Mouse (Mus musculus) limb, embryonic 14.5 days (tissue): ENCODE measurements at regions not wholly inside any gene's neighbourhood (a gene's known extent, or its start where the extent isn't known, plus 50 kb on each side); places are given as distances from the start of the nearest gene placed in this dataset.
A peak's percentile ranks its signal among the peaks of the same experiment; 100 is the strongest.

Experiments
- ATAC-seq: fragments of 200-750 bp; cut with Nextera tagmentation; 2 replicates; pipeline ENCODE4 v1.8.0; 2017; ENCODE audit warnings: low read depth, moderate number of reproducible peaks, moderate TSS enrichment; ENCODE audit not compliant: low FRiP score
- DNase-seq: peaks from one replicate; pipeline ENCODE4 v3.0.0-alpha.2; 2015; ENCODE audit warnings: low spot score
- H3K27ac ChIP-seq: fragments of 300-500 bp; sonication (generic); replicated peaks from 2 replicates; pipeline ENCODE4 v1.5.1; 2014; ENCODE audit warnings: low read depth, mild to moderate bottlenecking, low read length, moderate library complexity, mixed read lengths
- H3K27me3 ChIP-seq: fragments of 300-500 bp; sonication (generic); 2 replicates; pipeline ENCODE4 v1.6.1; 2014; ENCODE audit warnings: low read length, mixed read lengths; ENCODE audit not compliant: control insufficient read depth, insufficient read depth
- H3K36me3 ChIP-seq: fragments of 300-500 bp; sonication (generic); 2 replicates; pipeline ENCODE4 v1.6.1; 2014; ENCODE audit warnings: mild to moderate bottlenecking, low read length, moderate library complexity, mixed read lengths; ENCODE audit not compliant: control insufficient read depth, insufficient read depth
- H3K4me1 ChIP-seq: fragments of 300-500 bp; sonication (generic); 2 replicates; pipeline ENCODE4 v1.6.1; 2014; ENCODE audit warnings: antibody characterized with exemption, low read length, mixed read lengths; ENCODE audit not compliant: control insufficient read depth, insufficient read depth
- H3K4me2 ChIP-seq: fragments of 300-500 bp; sonication (generic); replicated peaks from 2 replicates; pipeline ENCODE4 v1.6.1; 2014; ENCODE audit warnings: low read depth, mild to moderate bottlenecking, low read length, moderate library complexity; ENCODE audit not compliant: severe bottlenecking
- H3K4me3 ChIP-seq: fragments of 300-500 bp; sonication (generic); replicated peaks from 2 replicates; pipeline ENCODE4 v1.5.1; 2014; ENCODE audit warnings: low read length
- H3K9ac ChIP-seq: fragments of 300-500 bp; sonication (generic); 2 replicates; pipeline ENCODE4 v1.6.1; 2014; ENCODE audit warnings: mild to moderate bottlenecking, low read depth, low read length, moderate library complexity; ENCODE audit not compliant: severe bottlenecking
- H3K9me3 ChIP-seq: fragments of 300-500 bp; sonication (generic); 2 replicates; pipeline ENCODE4 v1.6.1; 2016; ENCODE audit warnings: low read length; ENCODE audit not compliant: control insufficient read depth
- POLR2A ChIP-seq: fragments of 200-500 bp; IDR thresholded peaks from 2 replicates; pipeline ENCODE4 v1.8.0; 2012; ENCODE audit warnings: inconsistent platforms, mild to moderate bottlenecking, moderate library complexity, borderline replicate concordance; ENCODE audit not compliant: insufficient read depth, insufficient read length; ENCODE audit errors: extremely low read depth
- WGBS: fragments of 180-500 bp; shearing (Covaris S2); extraction: QIAGEN DNeasy Blood & Tissue Kit; methylation state at CpG from one replicate; pipeline ENCODE4 v1.1.7; 2014; 5-methylcytosine and 5-hydroxymethylcytosine counted together

GRCm38 (mm10) chr9:43939336-43939735 is 103.8 kb upstream of the Thy1 start:
- 34% methylated on average over 11 of the region's 11 CpGs for WGBS
- no peak for TF ChIP-seq POLR2A
- peak; percentile 30 for DNase-seq

DNA sequence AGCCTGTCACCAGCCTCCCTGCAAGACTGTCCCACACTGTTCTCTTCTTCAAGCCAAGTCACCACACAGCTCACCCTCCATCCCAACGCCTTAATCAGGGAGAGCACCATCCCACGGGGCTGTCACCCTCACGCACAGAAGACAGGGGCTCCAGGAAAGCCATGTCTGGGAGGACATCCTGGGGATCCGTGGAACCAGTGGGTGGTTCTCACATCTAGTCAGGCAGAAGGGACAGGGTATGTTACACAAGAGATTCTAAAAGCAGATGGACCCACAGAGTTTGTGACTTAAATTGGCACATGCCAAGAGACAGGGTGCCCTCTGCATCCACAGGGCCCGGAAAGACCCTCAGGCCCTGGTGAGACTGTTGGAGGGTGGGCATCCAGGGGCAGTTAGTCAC is 101.0 kb upstream of the Thy1 start:
- Histone ChIP-seq H3K27ac (no peak overlapping the region), H3K9me3 (no peaks in the 10 kb centered on the region), H3K36me3 (no peaks in the 10 kb centered on the region), H3K9ac (no peak overlapping the region), H3K4me1 (0 out of 2 replicates have a peak, but pooled peaks cover 6% of the 10 kb centered on the region), H3K4me2 (no peak overlapping the region), H3K4me3 (no peak overlapping the region), H3K27me3 (no peaks in the 10 kb centered on the region)
- TF ChIP-seq POLR2A = no peak
- DNase-seq = no peak
- no peak for ATAC-seq
- 85% methylated on average over 5 of the region's 5 CpGs for WGBS

More at GRCm38 (mm10) chr9:43939336-43939735, 103.8 kb upstream of the Thy1 start:
- 0 out of 2 replicates have a peak, but pooled peaks cover 6% of the 10 kb centered on the region for H3K4me1 ChIP-seq
- H3K9ac ChIP-seq = no peak overlapping the region
- no peaks in the 10 kb centered on the region for H3K9me3 ChIP-seq
- peak; percentile 41; the same call in 1 of the 2 replicates for ATAC-seq
- H3K4me3 ChIP-seq = no peak overlapping the region
- H3K27me3 ChIP-seq = no peaks in the 10 kb centered on the region
- H3K4me2 ChIP-seq = no peak overlapping the region
- H3K36me3 ChIP-seq = no peaks in the 10 kb centered on the region
- no peak overlapping the region for H3K27ac ChIP-seq

GRCm38 (mm10) chr9:43943522-43943921 is 99.7 kb upstream of the Thy1 start:
- Histone ChIP-seq H3K4me2 (no peak overlapping the region), H3K4me3 (no peak overlapping the region), H3K27ac (no peak overlapping the region), H3K27me3 (no peaks in the 10 kb centered on the region), H3K9me3 (no peaks in the 10 kb centered on the region), H3K4me1 (0 out of 2 replicates have a peak, but pooled peaks cover 6% of the 10 kb centered on the region), H3K9ac (no peak overlapping the region), H3K36me3 (no peaks in the 10 kb centered on the region)
- ATAC-seq = no peak
- TF ChIP-seq POLR2A = no peak
- 20% methylated on average over 6 of the region's 6 CpGs for WGBS
- DNase-seq = no peak

- ATAC-seq (no peak), DNase-seq (no peak)
- no peaks in the 10 kb centered on the region for H3K9me3 ChIP-seq
- H3K4me3 ChIP-seq = no peak overlapping the region
- no peaks in the 10 kb centered on the region for H3K4me1 ChIP-seq
- H3K36me3 ChIP-seq = no peaks in the 10 kb centered on the region
- no peak overlapping the region for H3K9ac ChIP-seq
- no peaks in the 10 kb centered on the region for H3K27me3 ChIP-seq
- no peak overlapping the region for H3K27ac ChIP-seq
- TF ChIP-seq POLR2A = no peak
- 78% methylated on average over 13 of the region's 13 CpGs for WGBS
- H3K4me2 ChIP-seq = no peak overlapping the region
Observed at GRCm38 (mm10) chr9:43944816-43945741, 98.1 kb upstream of the Thy1 start.

GRCm38 (mm10) chr9:43945997-43946649 is 97.1 kb upstream of the Thy1 start:
- H3K36me3 ChIP-seq = no peaks in the 10 kb centered on the region
- no peak overlapping the region for H3K4me2 ChIP-seq
- H3K27me3 ChIP-seq = no peaks in the 10 kb centered on the region
- H3K4me1 ChIP-seq = no peaks in the 10 kb centered on the region
- H3K27ac ChIP-seq = no peak overlapping the region
- TF ChIP-seq POLR2A = no peak
- no peak overlapping the region for H3K4me3 ChIP-seq
- ATAC-seq = no peak
- H3K9ac ChIP-seq = no peak overlapping the region
- DNase-seq = no peak
- H3K9me3 ChIP-seq = no peaks in the 10 kb centered on the region
- whole genome bisulfite sequencing = 79% methylated on average over 13 of the region's 13 CpGs
